Mouse (Mus musculus) heart, adult 11 months (tissue): ENCODE data around the gene Tbc1d2b.

Source experiments
- DNase-seq: peaks from one replicate; pipeline ENCODE4 v3.0.0; 2022

Tbc1d2b gene

GRCm38 (mm10) chr9:90263340-90263679 lies 7.3 kb downstream of the Tbc1d2b start:
- DNase-seq = peak; percentile 76

GRCm38 (mm10) chr9:90262591-90263339 lies 7.8 kb downstream of the Tbc1d2b start:
- peak; percentile 80 for DNase-seq

GRCm38 (mm10) chr9:90262063-90262462 lies 8.5 kb downstream of the Tbc1d2b start:
- DNase-seq = peak; percentile 64

GRCm38 (mm10) chr9:90260600-90261375 lies 9.8 kb downstream of the Tbc1d2b start:
- peak; percentile 97 for DNase-seq

GRCm38 (mm10) chr9:90260079-90260478 lies 10.5 kb downstream of the Tbc1d2b start:
- DNase-seq = no peak

- DNase-seq = peak; percentile 91
Measured at GRCm38 (mm10) chr9:90259400-90259950, 11.1 kb downstream of the Tbc1d2b start.

GRCm38 (mm10) chr9:90257754-90258531 lies 12.7 kb downstream of the Tbc1d2b start:
- peak; percentile 91 for DNase-seq

GRCm38 (mm10) chr9:90257220-90257619 lies 13.4 kb downstream of the Tbc1d2b start:
- DNase-seq = no peak

- no peak for DNase-seq
Measured at GRCm38 (mm10) chr9:90255844-90256405, 14.7 kb downstream of the Tbc1d2b start.

- no peak for DNase-seq
Measured at GRCm38 (mm10) chr9:90253181-90253580, 17.4 kb downstream of the Tbc1d2b start.

GRCm38 (mm10) chr9:90250964-90251750 lies 19.4 kb downstream of the Tbc1d2b start:
- no peak for DNase-seq

- DNase-seq = no peak
Measured at GRCm38 (mm10) chr9:90250141-90250775, 20.3 kb downstream of the Tbc1d2b start.

GRCm38 (mm10) chr9:90249036-90249435 lies 21.6 kb downstream of the Tbc1d2b start:
- DNase-seq = no peak

- DNase-seq = no peak
Measured at GRCm38 (mm10) chr9:90248326-90248725, 22.3 kb downstream of the Tbc1d2b start.

- DNase-seq = no peak
Measured at GRCm38 (mm10) chr9:90247316-90247715, 23.3 kb downstream of the Tbc1d2b start.

GRCm38 (mm10) chr9:90245781-90246180 lies 24.8 kb downstream of the Tbc1d2b start:
- no peak for DNase-seq

- peak; percentile 86 for DNase-seq
Measured at GRCm38 (mm10) chr9:90245206-90245605, 25.4 kb downstream of the Tbc1d2b start.

- peak; percentile 87 for DNase-seq
Measured at GRCm38 (mm10) chr9:90244301-90245151, 26.1 kb downstream of the Tbc1d2b start.

- peak; percentile 94 for DNase-seq
Measured at GRCm38 (mm10) chr9:90242855-90243254, 27.7 kb downstream of the Tbc1d2b start.

GRCm38 (mm10) chr9:90242291-90242690 lies 28.3 kb downstream of the Tbc1d2b start:
- peak; percentile 92 for DNase-seq
